Mouse (Mus musculus) gastrocnemius, postnatal 36 days (tissue): Measurements from ENCODE around the gene Cdr2l. TPM values are rescaled to one million over a fixed set of nuclear protein-coding genes. Genes with fewer than 3 reads are reported as not detected.

ENCODE experiments used
- DNase-seq, 2 experiments: peaks; one replicate each; pipeline ENCODE4 v3.0.0; 2022
- intact Hi-C: fragments of 180-260 bp; cut with DNase I; formaldehyde crosslinking; loops from one replicate; pipeline ENCODE4 v1.15.1; 2025
- long read RNA-seq, 2 experiments: library from polyadenylated mRNA; stranded (forward); transcript quantifications; one replicate each; pipeline ENCODE4 v2.0.0; 2021
- total RNA-seq, 2 experiments: library from RNA; stranded (reverse); gene quantifications; 2 replicates each; pipeline ENCODE4 v1.2.3; 2021

Cdr2l gene
- 1 to 10 TPM; 2.1 to 2.6 TPM for total RNA-seq
- long read RNA-seq, experiment 1, partial matches to known transcripts: 0 of 21 reads
- long read RNA-seq, experiment 1, other reads (novel, unspliced or antisense): 21 of 21 reads
- long read RNA-seq, experiment 2, partial matches to known transcripts: 0 of 15 reads
- long read RNA-seq, experiment 2, other reads (novel, unspliced or antisense): 15 of 15 reads

GRCm38 (mm10) chr11:115381743-115382539 is at the start of gene Cdr2l:
TSS of gene Cdr2l (plus strand) at chr11:115381916.
- intact Hi-C loops: no loop called here

DNA sequence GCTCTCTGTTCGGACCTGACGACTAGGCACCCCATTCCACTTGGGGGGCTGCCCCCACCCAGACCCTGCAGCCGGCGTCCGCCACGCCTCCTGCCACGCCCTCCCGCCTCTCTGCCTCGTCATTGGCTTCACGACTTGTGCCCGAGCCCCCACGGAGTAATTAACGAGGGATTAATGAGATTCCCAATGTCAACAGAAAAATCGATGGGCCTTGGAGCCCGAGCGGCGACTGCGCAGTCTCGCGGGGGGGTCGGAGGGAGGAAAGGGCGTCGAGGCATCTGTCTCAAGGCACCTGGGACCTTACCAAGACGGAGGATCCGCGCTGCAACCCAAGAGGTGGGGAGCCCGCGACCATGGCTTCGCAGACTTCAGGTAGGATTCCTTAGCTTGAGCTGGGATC is 47.2 kb upstream of the Cdr2l start, which contains the start of gene Otop3:
TSS of gene Otop3 (plus strand) at position 201 of the 400 bp plus-strand sequence.
- intact Hi-C loops: no loop called here
- no peak for DNase-seq

More at GRCm38 (mm10) chr11:115381743-115382539, at the start of gene Cdr2l:
- peak; percentile 82 to 91 for DNase-seq

DNA sequence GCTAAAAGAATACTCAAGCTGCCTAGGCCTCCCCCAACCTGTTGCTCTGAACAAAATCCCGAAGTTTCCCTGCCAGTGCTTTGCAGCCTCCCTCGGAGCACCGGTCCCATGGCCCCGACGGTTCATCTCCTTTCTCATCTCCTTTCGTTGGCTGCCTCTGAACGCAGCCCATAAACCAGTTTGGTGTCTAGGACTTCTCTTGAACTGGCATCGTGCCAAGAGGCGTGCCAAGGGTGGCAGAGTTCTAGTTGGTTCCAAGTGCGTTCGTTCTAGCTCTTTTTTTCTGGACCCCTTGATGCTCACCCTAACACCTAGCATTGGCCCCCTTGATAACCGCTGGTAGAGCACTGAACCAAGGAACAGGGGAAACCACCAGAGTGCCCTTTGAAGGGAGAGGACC is 46.5 kb upstream of the Cdr2l start:
- no peak for DNase-seq
- intact Hi-C loops: no loop called here

DNA sequence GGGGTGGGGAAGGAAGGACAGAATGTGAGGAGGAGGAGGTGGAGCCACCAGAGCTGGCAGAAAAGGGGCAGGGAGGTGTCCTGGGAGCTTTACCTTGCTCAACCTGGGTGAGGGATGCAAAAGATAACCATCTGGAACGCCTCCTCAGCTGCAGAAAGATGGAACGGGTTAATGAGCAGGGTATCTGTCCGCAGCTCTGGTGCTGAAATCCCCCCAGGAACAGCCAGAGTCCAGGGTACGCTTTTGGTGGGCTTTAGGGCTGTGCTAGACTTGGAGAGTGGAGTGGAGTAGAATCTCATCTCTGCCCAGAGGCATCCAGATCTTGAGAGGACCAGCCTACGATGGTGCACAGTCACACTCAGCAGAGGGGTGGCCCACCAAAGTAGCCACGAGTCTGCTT is 45.6 kb upstream of the Cdr2l start:
- intact Hi-C loops: no loop called here
- no peak for DNase-seq

DNA sequence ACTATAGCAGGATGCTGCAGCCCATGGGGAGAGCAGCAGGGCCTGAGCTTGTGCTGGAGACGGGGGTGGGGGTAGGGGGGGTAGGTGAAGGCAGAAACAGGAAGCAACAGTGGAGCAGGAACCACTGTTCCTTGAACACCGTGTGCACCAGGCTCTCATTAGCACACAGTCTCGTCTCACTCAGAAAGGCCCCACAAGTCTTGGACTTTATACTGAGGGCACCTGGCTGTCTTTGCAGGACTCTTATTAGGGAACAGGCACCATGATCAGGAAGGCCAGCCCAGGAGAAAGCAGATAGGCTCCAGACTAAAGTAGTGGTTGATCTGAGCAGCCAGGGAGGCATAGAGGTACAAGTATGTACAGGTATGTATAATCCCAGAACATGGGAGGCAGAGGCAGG is 44.4 kb upstream of the Cdr2l start:
- intact Hi-C loops: no loop called here
- no peak for DNase-seq

GRCm38 (mm10) chr11:115337826-115338225 is 43.9 kb upstream of the Cdr2l start:
- intact Hi-C loops: no loop called here
- no peak for DNase-seq

- intact Hi-C loops: no loop called here
- DNase-seq: no peak
Observed at GRCm38 (mm10) chr11:115341246-115341645, 40.5 kb upstream of the Cdr2l start.

- intact Hi-C loops: no loop called here
- no peak for DNase-seq
Observed at GRCm38 (mm10) chr11:115341866-115342265, 39.9 kb upstream of the Cdr2l start.

DNA sequence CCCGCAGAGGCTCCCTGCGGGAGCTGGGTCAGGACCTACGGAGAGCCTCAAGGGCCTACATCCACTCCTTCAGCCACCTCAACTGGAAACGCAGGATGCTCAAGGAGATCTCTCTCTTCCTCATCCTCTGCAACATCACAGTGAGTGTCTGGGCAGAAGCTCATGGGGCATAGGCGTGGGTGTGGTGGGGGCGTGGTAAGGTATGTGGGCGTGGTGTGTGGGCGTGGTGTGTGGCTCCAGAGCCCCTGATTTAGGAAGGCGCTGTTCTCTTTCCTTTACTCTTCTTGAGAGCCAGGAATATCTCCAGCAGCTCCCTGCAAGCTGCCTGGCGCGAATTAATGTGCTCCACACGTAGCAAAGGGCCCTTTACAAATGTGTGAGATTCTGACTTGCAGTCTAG is 36.7 kb upstream of the Cdr2l start:
- no peak for DNase-seq
- intact Hi-C loops: no loop called here

DNA sequence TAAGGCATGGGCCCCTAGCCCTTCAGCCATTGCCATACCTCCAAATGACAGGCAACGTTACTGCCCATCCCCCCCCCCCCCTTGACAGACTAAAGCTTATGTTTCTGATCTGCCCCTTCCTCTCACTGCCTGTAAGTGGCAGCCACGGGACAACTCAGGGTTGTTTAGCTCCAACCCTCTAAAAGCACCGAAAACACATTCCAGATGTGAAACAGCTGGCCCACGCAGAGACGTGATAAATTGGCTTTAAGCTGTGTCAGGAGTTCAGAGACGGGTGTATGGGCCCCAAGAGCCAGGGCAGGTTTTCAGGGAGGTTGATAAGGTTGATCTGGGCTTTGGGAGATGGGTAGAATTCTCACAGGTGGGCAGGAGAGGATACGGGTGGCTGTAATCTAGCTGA is 36.2 kb upstream of the Cdr2l start:
- no peak for DNase-seq
- intact Hi-C loops: no loop called here

- intact Hi-C loops: no loop called here
- DNase-seq: no peak
Observed at GRCm38 (mm10) chr11:115348681-115349248, 33.0 kb upstream of the Cdr2l start.

DNA sequence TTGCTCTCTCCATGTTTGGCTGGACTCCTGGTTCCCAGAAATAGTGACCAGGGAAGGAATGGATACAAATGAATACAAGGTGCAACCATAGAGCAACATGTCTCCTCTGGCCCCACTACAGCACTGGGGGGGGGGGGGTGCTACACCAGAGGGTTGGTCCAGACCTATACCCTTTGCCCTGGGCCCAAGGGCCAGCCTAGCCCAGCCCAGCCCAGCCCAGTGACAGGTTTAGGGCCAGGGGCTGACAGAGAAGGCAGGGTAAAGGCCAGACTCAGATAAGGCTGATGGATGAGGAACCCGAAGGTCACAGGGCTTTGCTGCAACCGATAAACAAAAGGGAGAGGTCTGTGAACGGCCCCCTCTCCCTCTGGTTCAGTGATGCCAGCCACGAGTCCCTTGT is 31.7 kb upstream of the Cdr2l start:
- intact Hi-C loops: loop anchor here (5.0 kb wide), 1 partner anchor 148 kb away; no protein-coding TSS in a partner anchor
- no peak for DNase-seq

DNA sequence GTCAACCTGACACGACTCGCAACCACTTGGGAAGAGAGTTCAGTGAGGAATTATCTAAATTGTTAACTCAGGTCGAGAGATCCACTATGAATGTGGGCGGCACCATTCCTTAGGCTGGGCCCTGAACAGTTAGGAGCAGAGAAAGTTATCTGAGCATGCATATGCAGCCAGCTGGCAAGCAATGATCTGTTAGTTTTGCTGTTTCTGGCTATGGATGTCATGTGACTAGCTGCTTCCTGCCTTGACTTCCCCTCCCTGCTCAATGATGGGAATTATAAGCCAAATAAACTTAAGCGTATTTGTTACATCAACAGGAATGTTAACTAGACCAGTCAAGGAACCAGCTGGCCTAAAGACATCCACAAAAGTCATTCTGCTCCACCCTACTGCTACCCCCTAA is 28.3 kb upstream of the Cdr2l start:
- intact Hi-C loops: loop anchor here (5.0 kb wide), 1 partner anchor 151 kb away; no protein-coding TSS in a partner anchor
- DNase-seq: no peak

DNA sequence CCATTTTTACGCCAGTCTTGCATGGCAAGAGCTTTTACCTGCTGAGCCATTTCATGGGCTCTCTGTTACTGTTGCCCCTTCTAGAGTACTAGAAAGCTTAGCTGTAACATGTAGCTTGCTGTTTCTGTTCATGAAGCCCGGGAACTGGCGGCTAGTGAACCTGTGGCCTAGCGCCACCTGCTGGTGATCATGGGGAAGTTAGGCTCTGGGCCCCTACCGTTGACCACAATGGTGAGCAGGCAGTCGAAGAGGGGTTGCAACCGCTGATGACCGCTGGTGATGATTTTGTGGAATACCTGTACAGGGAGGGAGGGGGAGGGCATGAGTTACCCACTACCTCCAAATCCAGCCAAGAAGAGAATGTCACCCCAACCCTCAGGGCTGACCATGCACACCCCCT is 27.5 kb upstream of the Cdr2l start:
- intact Hi-C loops: loop anchor here (1.0 to 5.0 kb wide), 2 partner anchors 32 to 152 kb away; partner anchors contain the start of gene Ush1g
- peak; percentile 40 to 48 for DNase-seq

- peak in 1 of 2 experiments; percentile 58 for DNase-seq
- intact Hi-C loops: no loop called here
Observed at GRCm38 (mm10) chr11:115358468-115358867, 23.2 kb upstream of the Cdr2l start.

DNA sequence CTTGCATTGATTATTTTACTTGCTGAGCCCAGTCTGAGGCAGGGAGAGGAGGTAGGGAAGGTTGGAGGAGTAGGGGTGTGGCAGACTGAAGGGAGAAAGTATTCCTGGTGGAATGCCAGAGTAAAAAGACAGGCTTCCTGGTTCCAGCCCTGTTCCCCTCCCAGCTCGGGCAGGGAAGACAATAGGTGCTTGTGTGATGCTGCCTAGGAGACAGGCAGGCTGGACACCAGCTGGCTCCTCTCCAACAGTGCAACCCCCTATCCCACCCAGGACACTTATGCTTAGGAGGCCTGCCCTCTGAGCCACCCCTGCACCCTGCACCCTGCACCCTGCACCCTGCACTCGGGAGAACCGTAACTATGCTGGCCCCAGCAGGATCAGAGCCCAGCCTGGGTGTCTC is 22.4 kb upstream of the Cdr2l start:
- intact Hi-C loops: loop anchor here (1.0 kb wide), 1 partner anchor 112 kb away; no protein-coding TSS in a partner anchor
- no peak for DNase-seq

DNA sequence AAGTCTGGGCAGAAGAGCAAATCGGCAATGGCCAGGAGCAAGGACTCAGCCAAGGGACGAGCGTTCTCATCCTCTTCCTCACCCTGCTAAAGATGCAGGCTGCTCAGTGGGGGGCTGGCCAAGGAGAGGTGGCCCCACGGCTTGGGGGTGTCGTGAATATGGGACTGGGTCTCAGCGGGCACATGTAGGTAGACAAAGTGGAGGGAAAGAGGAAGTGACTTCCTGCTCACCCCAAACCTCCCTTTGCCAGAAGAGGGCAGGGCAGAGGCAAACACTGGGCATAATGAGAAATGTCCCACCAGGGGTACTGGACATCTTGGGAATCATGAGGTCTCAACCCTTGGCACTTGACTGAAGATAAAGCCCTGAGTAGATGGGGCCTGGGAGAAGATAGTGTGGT is 22.0 kb upstream of the Cdr2l start:
- intact Hi-C loops: loop anchor here (1.0 kb wide), 1 partner anchor 112 kb away; no protein-coding TSS in a partner anchor
- DNase-seq: no peak

DNA sequence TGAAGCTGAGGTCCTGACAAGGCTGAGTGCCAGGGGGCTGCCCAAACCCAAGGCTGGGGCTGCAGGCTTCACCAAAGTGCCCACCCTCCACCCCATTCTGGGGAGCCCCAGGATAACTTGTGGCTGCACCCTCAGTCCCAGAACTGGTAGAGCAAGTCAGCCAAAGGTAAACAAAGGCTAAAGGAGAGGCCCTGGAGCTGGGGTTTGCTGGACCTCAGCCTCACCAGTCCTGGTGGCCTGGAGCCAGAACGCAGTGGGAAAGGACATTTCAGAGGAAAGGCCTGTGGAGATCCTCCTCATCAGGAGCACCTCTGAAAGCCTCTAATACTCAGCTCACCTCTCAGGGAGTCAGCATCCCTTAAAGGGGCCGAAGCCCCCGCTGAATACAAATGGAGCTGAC is 17.6 kb upstream of the Cdr2l start:
- intact Hi-C loops: no loop called here
- no peak for DNase-seq

DNA sequence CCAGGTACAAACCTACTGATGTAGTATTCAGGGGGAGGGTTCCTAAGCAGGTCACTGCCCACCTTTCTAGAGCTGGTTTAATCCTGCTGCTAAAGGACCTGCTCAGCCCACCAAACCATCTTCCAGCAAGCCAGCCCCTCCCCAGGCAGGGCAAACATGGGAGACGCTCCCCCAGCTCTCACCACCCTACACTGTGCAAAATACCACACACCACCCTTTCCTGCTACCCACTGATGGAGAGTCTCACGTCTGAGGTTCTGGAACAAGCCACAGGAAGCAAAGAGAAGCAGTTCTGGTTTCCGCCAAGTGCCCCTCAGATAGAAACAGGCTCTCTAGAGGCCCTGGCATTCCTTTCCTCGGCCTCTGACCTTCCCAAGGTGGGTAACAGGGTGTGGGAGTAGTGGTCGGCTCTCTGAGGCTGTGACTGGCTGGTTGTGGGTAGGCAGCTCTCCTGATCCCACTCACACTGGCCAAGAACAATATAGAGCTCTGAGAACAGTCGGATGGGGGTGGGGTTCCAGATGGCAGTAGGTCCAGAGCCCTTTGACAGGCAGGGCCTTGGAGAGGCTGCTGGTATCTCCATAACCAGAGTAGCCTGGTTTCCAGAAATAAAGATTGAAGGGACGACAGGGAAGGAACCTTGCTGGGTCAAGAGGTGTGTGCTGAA is 15.5 kb upstream of the Cdr2l start:
- intact Hi-C loops: no loop called here
- no peak for DNase-seq

GRCm38 (mm10) chr11:115366706-115367394 is 14.9 kb upstream of the Cdr2l start:
- no peak for DNase-seq
- intact Hi-C loops: no loop called here
